Mouse (Mus musculus) neural tube, embryonic 14.5 days (tissue): ENCODE data around the gene Gm45521. TPM values are rescaled to one million over a fixed set of nuclear protein-coding genes. Genes with fewer than 3 reads are reported as not detected.

Experiments
- ATAC-seq: fragments of 200-750 bp; cut with Nextera tagmentation; 2 replicates; pipeline ENCODE4 v1.8.0; 2017; ENCODE audit warnings: low read depth, mild to moderate bottlenecking, moderate TSS enrichment, moderate library complexity
- H3K27ac ChIP-seq: fragments of 300-500 bp; sonication (generic); 2 replicates; pipeline ENCODE4 v1.5.1; 2014; ENCODE audit warnings: low read depth, mild to moderate bottlenecking, control low read depth, low read length, moderate library complexity, mixed read lengths
- H3K27me3 ChIP-seq: fragments of 300-500 bp; sonication (generic); 2 replicates; pipeline ENCODE4 v1.6.1; 2014; ENCODE audit warnings: low read length; ENCODE audit not compliant: control insufficient read depth, insufficient read depth
- H3K36me3 ChIP-seq: fragments of 300-500 bp; sonication (generic); 2 replicates; pipeline ENCODE4 v1.6.1; 2014; ENCODE audit warnings: low read length, mixed read lengths; ENCODE audit not compliant: control insufficient read depth, insufficient read depth
- H3K4me1 ChIP-seq: fragments of 300-500 bp; sonication (generic); 2 replicates; pipeline ENCODE4 v1.6.1; 2014; ENCODE audit warnings: low read length; ENCODE audit not compliant: control insufficient read depth, insufficient read depth
- H3K4me2 ChIP-seq: fragments of 300-500 bp; sonication (generic); 2 replicates; pipeline ENCODE4 v1.6.1; 2014; ENCODE audit warnings: mild to moderate bottlenecking, low read depth, low read length, control low read depth
- H3K4me3 ChIP-seq: fragments of 300-500 bp; sonication (generic); 2 replicates; pipeline ENCODE4 v1.5.1; 2014; ENCODE audit warnings: low read depth, low read length, control low read depth, mixed read lengths
- H3K9ac ChIP-seq: fragments of 300-500 bp; sonication (generic); replicated peaks from 2 replicates; pipeline ENCODE4 v1.6.1; 2014; ENCODE audit warnings: low read depth, mild to moderate bottlenecking, control low read depth, low read length, mixed read lengths
- H3K9me3 ChIP-seq: fragments of 300-500 bp; sonication (generic); 2 replicates; pipeline ENCODE4 v1.6.1; 2016; ENCODE audit warnings: low read length; ENCODE audit not compliant: control insufficient read depth
- WGBS: fragments of 180-500 bp; shearing (Covaris S2); extraction: QIAGEN DNeasy Blood & Tissue Kit; methylation state at CpG from one replicate; pipeline ENCODE4 v1.1.7; 2014; 5-methylcytosine and 5-hydroxymethylcytosine counted together
- polyA plus RNA-seq: library from polyadenylated mRNA; unstranded; fragments of >200 nt; fragmentation: Nextera tagmentation; extraction: Ambion mirVana; gene quantifications from 2 replicates; pipeline ENCODE4 v1.2.1, GENCODE M21; 2014

Gene Gm45521
- polyA plus RNA-seq, 1 experiment from 2014 or later, result not detected

DNA sequence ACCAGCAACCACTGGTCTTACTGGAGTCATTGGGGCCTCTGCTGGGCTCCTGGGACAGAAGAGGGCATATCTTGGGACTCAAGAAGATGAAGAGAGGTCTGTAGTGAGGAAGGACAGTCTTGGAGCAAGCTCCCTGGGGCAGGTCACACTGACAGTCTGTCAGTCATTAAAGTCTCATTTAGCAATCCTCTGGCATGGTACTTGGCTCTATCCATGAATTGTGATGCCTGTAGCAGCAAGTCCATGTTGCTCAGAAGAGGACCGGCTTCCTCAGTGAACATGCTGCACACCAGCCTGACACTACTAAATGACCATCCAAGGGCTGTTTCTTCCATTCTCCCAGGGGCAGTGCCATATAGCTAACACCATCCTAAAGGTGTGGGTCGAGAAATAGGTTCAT lies 5.5 kb downstream of the Gm45521 start:
- no peak overlapping the region for H3K9ac ChIP-seq
- H3K4me2 ChIP-seq, result no peak overlapping the region
- H3K27ac ChIP-seq, result no peak overlapping the region
- no peaks in the 10 kb centered on the region for H3K27me3 ChIP-seq
- no peaks in the 10 kb centered on the region for H3K4me1 ChIP-seq
- H3K4me3 ChIP-seq, result no peak overlapping the region
- no peak for ATAC-seq
- no peaks in the 10 kb centered on the region for H3K36me3 ChIP-seq
- 87% methylated on average over 2 of the region's 2 CpGs for WGBS
- H3K9me3 ChIP-seq, result no peaks in the 10 kb centered on the region

GRCm38 (mm10) chr14:7963160-7963559 lies 6.1 kb downstream of the Gm45521 start:
- no peak for ATAC-seq
- Histone ChIP-seq H3K9ac (no peak overlapping the region), H3K27me3 (no peaks in the 10 kb centered on the region), H3K36me3 (no peaks in the 10 kb centered on the region), H3K27ac (no peak overlapping the region), H3K4me2 (no peak overlapping the region), H3K4me1 (no peaks in the 10 kb centered on the region), H3K4me3 (no peak overlapping the region), H3K9me3 (no peaks in the 10 kb centered on the region)
- WGBS, result 68% methylated on average over 7 of the region's 7 CpGs

- Histone ChIP-seq H3K36me3 (no peaks in the 10 kb centered on the region), H3K27ac (no peak overlapping the region), H3K4me2 (no peak overlapping the region), H3K9ac (no peak overlapping the region), H3K9me3 (no peaks in the 10 kb centered on the region), H3K4me3 (no peak overlapping the region), H3K27me3 (no peaks in the 10 kb centered on the region), H3K4me1 (no peaks in the 10 kb centered on the region)
- 55% methylated on average over 11 of the region's 11 CpGs for WGBS
- peak; percentile 75 for ATAC-seq
Measured at GRCm38 (mm10) chr14:7964219-7964889, 7.3 kb downstream of the Gm45521 start.

DNA sequence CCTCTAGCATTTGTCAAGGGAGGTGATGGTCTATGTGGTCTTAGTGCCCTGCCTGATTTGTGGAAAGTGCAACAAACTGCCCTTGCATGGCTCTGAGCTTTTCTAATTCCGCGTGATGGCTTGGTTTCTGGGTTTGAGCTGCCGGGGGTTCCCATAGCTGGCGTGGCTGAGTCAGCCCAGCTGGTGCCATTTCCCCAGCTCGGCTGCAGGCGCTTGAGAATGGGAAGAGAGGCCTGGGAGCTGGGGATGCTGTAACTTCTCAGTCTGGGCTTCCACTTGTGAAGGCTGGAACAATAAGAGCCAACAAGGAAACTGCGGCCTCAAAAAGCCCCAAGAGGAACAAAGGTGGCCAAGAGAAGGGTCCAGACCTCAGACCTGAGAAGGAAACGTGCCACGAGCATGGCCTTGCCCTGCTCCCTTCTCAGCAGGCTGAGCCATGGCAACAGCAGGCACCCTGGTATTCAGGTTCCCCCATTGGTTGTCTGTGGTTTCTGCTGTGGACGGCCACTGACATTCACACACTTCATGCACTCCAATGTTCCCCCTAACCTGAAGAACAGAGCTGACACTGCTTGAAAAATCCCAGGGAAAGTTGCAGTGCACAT lies 14.9 kb downstream of the Gm45521 start:
- WGBS, result 69% methylated on average over 10 of the region's 10 CpGs
- H3K36me3 ChIP-seq, result no peaks in the 10 kb centered on the region
- H3K4me3 ChIP-seq, result no peak overlapping the region
- no peaks in the 10 kb centered on the region for H3K27me3 ChIP-seq
- no peak overlapping the region for H3K9ac ChIP-seq
- ATAC-seq, result no peak
- no peaks in the 10 kb centered on the region for H3K4me1 ChIP-seq
- H3K9me3 ChIP-seq, result no peaks in the 10 kb centered on the region
- H3K27ac ChIP-seq, result no peak overlapping the region
- H3K4me2 ChIP-seq, result no peak overlapping the region

DNA sequence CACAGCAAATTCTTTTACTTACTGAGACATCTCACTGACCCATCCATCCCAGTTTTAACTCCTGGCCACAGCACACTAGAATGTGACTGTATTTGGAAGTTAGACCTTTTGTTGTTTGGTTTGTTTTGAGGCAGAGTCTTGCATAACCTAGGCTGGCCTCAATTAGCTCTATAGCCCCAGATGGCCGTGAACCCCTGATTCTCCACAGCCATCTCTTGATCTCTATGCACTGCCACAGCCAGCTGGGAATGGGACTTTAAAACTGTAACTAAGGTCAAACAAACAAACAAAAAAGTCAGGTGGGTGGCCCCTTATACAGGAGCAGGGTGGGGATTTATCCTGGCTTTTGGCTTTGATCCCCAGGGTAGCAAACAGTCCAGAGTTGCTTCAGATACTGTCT lies 17.6 kb downstream of the Gm45521 start:
- H3K27me3 ChIP-seq, result no peaks in the 10 kb centered on the region
- no peak overlapping the region for H3K4me2 ChIP-seq
- no peak overlapping the region for H3K4me3 ChIP-seq
- no peaks in the 10 kb centered on the region for H3K9me3 ChIP-seq
- no peak overlapping the region for H3K9ac ChIP-seq
- no peak overlapping the region for H3K27ac ChIP-seq
- 94% methylated on average over 1 of the region's 1 CpGs for WGBS
- no peaks in the 10 kb centered on the region for H3K4me1 ChIP-seq
- no peaks in the 10 kb centered on the region for H3K36me3 ChIP-seq
- ATAC-seq, result no peak

DNA sequence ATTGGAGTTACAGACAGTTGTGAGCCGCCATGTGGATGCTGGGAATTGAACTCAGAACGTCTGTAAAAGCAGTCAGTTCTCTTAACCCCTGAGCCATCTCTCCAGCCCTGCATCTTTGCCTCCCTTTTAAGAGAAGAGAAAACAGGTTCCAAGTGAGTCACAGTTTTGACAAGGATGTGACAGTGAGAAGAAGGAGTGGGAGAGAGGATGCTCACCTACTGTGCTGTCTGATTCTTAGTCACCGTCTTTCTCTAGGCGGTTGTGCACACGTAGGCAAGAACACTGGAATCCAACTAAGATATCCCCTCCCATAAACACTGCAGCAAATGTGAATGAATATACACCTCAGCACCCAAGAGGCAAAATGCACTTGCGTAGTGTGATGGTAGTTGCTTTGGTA lies 18.1 kb downstream of the Gm45521 start:
- Histone ChIP-seq H3K27ac (no peak overlapping the region), H3K36me3 (no peaks in the 10 kb centered on the region), H3K9me3 (no peaks in the 10 kb centered on the region), H3K27me3 (no peaks in the 10 kb centered on the region), H3K9ac (no peak overlapping the region), H3K4me1 (no peaks in the 10 kb centered on the region), H3K4me3 (no peak overlapping the region), H3K4me2 (no peak overlapping the region)
- no peak for ATAC-seq
- WGBS, result 82% methylated on average over 6 of the region's 6 CpGs

GRCm38 (mm10) chr14:7977471-7977870 lies 20.4 kb downstream of the Gm45521 start:
- no peak overlapping the region for H3K9ac ChIP-seq
- H3K27ac ChIP-seq, result no peak overlapping the region
- H3K4me2 ChIP-seq, result no peak overlapping the region
- H3K9me3 ChIP-seq, result no peaks in the 10 kb centered on the region
- no peaks in the 10 kb centered on the region for H3K27me3 ChIP-seq
- no peaks in the 10 kb centered on the region for H3K4me1 ChIP-seq
- no peaks in the 10 kb centered on the region for H3K36me3 ChIP-seq
- no peak for ATAC-seq
- H3K4me3 ChIP-seq, result no peak overlapping the region
- WGBS, result 90% methylated on average over 1 of the region's 1 CpGs

DNA sequence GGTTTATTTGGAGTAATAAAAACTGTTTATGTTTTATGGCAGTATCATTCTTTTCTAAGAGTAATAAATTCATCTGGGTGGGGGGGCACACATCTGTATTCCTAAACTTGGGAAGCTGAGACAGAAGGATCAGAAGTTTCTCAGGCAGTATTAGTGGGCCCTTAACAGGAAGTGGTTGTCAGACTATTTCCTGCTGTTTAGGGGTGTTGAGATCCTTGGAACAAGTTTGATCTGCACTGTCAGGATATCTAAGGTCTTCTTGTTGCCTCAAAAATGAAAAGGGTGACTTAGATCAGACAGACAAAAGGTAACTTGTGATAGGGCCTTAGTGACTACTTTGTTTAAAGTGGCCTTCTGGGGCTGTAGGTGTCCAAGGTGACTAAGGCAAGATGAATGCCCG lies 21.1 kb downstream of the Gm45521 start:
- Histone ChIP-seq H3K4me1 (no peaks in the 10 kb centered on the region), H3K9me3 (no peaks in the 10 kb centered on the region), H3K36me3 (no peaks in the 10 kb centered on the region), H3K4me3 (no peak overlapping the region), H3K4me2 (no peak overlapping the region), H3K27ac (no peak overlapping the region), H3K9ac (no peak overlapping the region), H3K27me3 (no peaks in the 10 kb centered on the region)
- no peak for ATAC-seq
- 93% methylated on average over 1 of the region's 1 CpGs for WGBS

DNA sequence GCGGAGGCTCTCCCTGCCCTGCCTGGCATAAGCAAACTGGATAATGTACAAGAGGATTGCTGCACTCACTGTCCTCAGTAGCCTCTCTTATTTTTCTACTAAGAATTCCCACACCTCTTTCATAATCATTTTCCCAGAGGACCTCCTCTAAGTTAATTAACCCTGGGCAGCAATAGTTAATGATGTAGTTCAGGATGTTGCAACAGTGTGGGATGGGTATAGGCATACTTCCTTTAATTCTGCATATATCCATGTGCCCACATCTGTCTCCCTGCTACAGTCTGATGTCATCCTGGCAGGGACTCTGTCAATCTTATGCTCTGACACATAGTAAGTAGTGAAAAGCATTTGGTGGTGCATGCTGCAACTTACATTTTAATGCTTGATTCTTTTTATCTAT lies 24.1 kb downstream of the Gm45521 start:
- ATAC-seq, result no peak
- Histone ChIP-seq H3K4me3 (no peak overlapping the region), H3K36me3 (no peaks in the 10 kb centered on the region), H3K4me2 (no peak overlapping the region), H3K27ac (no peak overlapping the region), H3K9ac (no peak overlapping the region), H3K4me1 (no peaks in the 10 kb centered on the region), H3K27me3 (no peaks in the 10 kb centered on the region), H3K9me3 (no peaks in the 10 kb centered on the region)
- WGBS, result 94% methylated on average over 1 of the region's 1 CpGs
